Mouse (Mus musculus) CD4-positive, CD25-positive, alpha-beta regulatory T cell (primary cell): Measurements from ENCODE around the gene Gm29554. TPM values are rescaled to one million over a fixed set of nuclear protein-coding genes. Genes with fewer than 3 reads are reported as not detected.

ENCODE experiments used
- polyA plus RNA-seq: library from polyadenylated mRNA; unstranded; fragments of 100-300 nt; shearing (Covaris generic); gene quantifications from one replicate; pipeline ENCODE4 v1.2.1, GENCODE M21; 2017

The Gm29554 gene
- not detected for polyA plus RNA-seq

DNA sequence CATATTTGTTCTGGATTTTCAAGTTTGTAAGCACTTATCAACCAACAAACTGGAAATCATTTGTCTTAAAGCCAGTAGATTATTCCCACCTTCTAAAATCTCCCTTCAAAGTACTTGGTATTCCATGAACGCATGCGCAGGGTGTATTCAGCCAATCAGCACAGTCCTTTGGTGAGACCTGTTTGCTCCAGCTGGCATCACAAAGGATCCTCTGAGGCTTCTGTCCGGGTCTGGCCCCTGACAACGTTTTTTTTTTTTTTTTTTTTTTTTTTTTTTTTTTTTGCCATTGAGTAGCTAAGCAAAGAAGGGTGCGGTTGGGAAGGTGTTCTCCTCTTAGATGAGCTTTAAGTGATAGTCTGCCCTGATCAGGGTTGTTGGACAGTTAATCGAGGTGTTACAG is at the start of gene Gm29554:
Gene Gm29554 (plus strand): TSS at position 301 of the 400 bp plus-strand sequence.

Other genes with a start within 250 kb of the Gm29554 start
- not detected for gene Gm20812, start 108.0 kb downstream of the Gm29554 start, polyA plus RNA-seq